Mouse (Mus musculus): ENCODE measurements at regions not wholly inside any gene's neighbourhood (a gene's known extent, or its start where the extent isn't known, plus 50 kb on each side); places are given as distances from the start of the nearest gene placed in this dataset.

DNA sequence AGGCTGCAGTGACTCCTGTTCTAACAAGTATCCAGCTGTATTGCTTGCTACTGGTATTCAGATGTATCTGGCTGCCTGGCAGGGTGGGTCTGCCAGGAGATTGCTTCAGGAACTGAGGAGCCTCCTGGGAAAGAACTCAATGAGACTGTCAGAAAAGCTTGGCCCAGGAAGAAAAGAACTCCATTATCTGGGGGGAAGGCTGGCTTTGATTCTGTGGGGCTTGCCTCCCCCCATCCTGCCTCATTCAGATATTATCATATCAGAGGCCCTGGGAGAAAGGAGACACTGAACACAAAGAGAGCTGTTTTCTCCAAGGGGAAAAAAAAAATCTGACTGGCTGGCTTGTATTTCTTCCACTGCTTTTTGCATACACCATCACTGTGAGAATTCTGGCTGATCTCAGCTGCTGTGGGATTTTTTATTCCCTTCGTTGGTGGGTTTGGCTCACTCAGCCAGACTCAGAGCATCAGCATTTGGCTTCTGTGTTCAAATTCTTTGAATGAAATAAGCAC is 552.0 kb upstream of the Tbl1xr1 start:
- no peaks in the 10 kb centered on the region for H3K4me1 ChIP-seq (ENCODE audit: control insufficient read depth, insufficient read depth, insufficient read length, low read length)
- H3K27ac ChIP-seq (replicated peaks; ENCODE audit: low read depth, low read length) = no peak overlapping the region
- H3K4me3 ChIP-seq (ENCODE audit: insufficient read depth, low read depth, low read length) = no peak overlapping the region

DNA sequence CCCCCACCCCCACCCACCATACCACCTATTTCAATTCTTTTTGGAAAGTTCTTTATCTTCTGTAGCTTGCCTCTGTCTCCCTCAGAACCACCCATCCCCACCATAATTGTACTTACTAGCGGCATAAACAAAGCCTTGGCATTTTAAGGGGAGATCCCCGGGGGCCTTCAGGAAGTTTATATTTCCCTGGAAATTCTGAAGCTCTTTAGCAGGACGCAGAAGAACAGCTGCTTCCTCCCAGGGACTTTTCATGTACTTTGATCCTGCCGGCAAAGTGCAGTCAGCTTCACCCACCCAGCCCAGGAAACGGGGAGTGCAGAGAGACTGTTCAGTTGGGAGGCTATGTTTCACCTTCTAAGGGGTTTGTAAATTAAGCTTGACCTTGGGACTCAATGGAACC is 545.6 kb upstream of the Tbl1xr1 start:
- H3K4me1 ChIP-seq (ENCODE audit: control insufficient read depth, insufficient read depth, insufficient read length, low read length) = peaks cover 3% of the 10 kb centered on the region; the same call in 1 of the 2 replicates
- H3K27ac ChIP-seq (replicated peaks; ENCODE audit: low read depth, low read length) = no peak overlapping the region
- no peak overlapping the region for H3K4me3 ChIP-seq (ENCODE audit: insufficient read depth, low read depth, low read length)

GRCm38 (mm10) chr3:21539138-21539537 is 537.3 kb upstream of the Tbl1xr1 start:
- H3K4me3 ChIP-seq (ENCODE audit: insufficient read depth, low read depth, low read length) = no peak overlapping the region
- no peaks in the 10 kb centered on the region for H3K4me1 ChIP-seq (ENCODE audit: control insufficient read depth, insufficient read depth, insufficient read length, low read length)
- no peak overlapping the region for H3K27ac ChIP-seq (replicated peaks; ENCODE audit: low read depth, low read length)

- H3K4me3 ChIP-seq (ENCODE audit: insufficient read depth, low read depth, low read length) = no peak overlapping the region
- no peak overlapping the region for H3K27ac ChIP-seq (replicated peaks; ENCODE audit: low read depth, low read length)
- H3K4me1 ChIP-seq (ENCODE audit: control insufficient read depth, insufficient read depth, insufficient read length, low read length) = no peaks in the 10 kb centered on the region
Observed at GRCm38 (mm10) chr3:21544456-21544855, 532.0 kb upstream of the Tbl1xr1 start.

DNA sequence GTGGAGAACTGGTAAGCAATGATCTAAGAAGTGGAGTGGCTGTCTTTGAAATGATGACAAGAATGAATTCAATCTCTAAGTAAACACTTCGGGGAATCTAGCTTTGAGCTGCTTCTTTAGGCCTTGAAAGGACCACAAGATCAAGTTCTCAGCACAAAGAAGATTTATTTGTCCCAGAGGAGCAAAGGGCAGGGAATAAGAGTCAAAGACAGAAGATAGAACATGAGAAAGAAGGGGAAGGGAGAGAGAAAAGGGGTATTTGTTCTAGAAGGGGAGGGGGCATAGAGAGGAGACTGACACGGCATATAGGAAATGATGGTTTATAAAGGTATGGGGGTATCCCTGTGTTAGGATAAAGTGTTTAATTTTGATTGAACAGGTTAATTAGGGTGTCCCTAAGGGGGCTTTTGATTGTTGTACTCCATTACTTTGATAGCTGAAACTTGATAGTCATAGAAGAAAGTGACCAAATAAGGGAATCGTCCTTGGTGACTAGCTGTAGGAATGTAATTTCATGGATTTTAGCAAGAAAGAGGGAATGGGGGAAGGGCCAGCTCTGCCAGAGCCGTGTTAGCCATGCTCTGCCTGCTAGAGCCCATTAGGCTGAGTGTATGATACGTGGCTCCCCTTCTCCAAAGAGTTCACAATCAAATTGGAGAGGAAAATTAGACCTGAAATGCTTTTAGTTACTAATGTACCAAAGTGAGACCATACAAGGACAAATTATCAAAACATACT is 531.1 kb upstream of the Tbl1xr1 start:
- no peak overlapping the region for H3K27ac ChIP-seq (replicated peaks; ENCODE audit: low read depth, low read length)
- no peaks in the 10 kb centered on the region for H3K4me1 ChIP-seq (ENCODE audit: control insufficient read depth, insufficient read depth, insufficient read length, low read length)
- H3K4me3 ChIP-seq (ENCODE audit: insufficient read depth, low read depth, low read length) = no peak overlapping the region

DNA sequence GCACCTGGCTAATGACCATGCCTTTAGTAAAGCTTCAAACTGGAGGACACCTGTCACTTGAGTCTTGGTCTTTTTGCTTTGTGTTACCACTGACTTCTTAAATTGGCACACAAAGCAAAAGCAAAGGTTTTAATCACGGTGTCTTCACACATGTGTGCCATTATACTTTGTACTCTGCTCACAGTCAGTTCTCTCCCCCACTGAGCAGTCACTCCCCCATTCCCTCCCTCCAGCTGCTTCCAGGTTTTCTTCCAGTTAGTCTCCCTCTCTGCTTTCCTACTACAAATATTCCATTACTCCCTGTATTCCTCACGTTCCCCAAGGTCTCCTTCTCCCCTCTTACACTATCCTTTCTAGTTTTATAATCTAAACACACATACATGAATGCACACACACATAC is 530.0 kb upstream of the Tbl1xr1 start:
- Histone ChIP-seq H3K4me3 (ENCODE audit: insufficient read depth, low read depth, low read length) (no peak overlapping the region), H3K4me1 (ENCODE audit: control insufficient read depth, insufficient read depth, insufficient read length, low read length) (no peaks in the 10 kb centered on the region), H3K27ac (replicated peaks; ENCODE audit: low read depth, low read length) (no peak overlapping the region)

- no peaks in the 10 kb centered on the region for H3K4me1 ChIP-seq (ENCODE audit: control insufficient read depth, insufficient read depth, insufficient read length, low read length)
- H3K27ac ChIP-seq (replicated peaks; ENCODE audit: low read depth, low read length) = no peak overlapping the region
- no peak overlapping the region for H3K4me3 ChIP-seq (ENCODE audit: insufficient read depth, low read depth, low read length)
Observed at GRCm38 (mm10) chr3:21549671-21550070, 526.8 kb upstream of the Tbl1xr1 start.

- H3K4me1 ChIP-seq (ENCODE audit: control insufficient read depth, insufficient read depth, insufficient read length, low read length) = peaks cover under 1% of the 10 kb centered on the region; the same call in 1 of the 2 replicates
- H3K27ac ChIP-seq (replicated peaks; ENCODE audit: low read depth, low read length) = no peak overlapping the region
Observed at GRCm38 (mm10) chr3:21553159-21553758, 523.2 kb upstream of the Tbl1xr1 start.

GRCm38 (mm10) chr3:21553859-21554258 is 522.6 kb upstream of the Tbl1xr1 start:
- no peak overlapping the region for H3K27ac ChIP-seq (replicated peaks; ENCODE audit: low read depth, low read length)
- H3K4me3 ChIP-seq (ENCODE audit: insufficient read depth, low read depth, low read length) = no peak overlapping the region
- H3K4me1 ChIP-seq (ENCODE audit: control insufficient read depth, insufficient read depth, insufficient read length, low read length) = peaks cover 3% of the 10 kb centered on the region; the same call in 1 of the 2 replicates

More at GRCm38 (mm10) chr3:21553159-21553758, 523.2 kb upstream of the Tbl1xr1 start:
- H3K4me3 ChIP-seq (ENCODE audit: insufficient read depth, low read depth, low read length) = no peak overlapping the region

- peaks cover 7% of the 10 kb centered on the region; the same call in 1 of the 2 replicates for H3K4me1 ChIP-seq (ENCODE audit: control insufficient read depth, insufficient read depth, insufficient read length, low read length)
- no peak overlapping the region for H3K27ac ChIP-seq (replicated peaks; ENCODE audit: low read depth, low read length)
- H3K4me3 ChIP-seq (ENCODE audit: insufficient read depth, low read depth, low read length) = no peak overlapping the region
Observed at GRCm38 (mm10) chr3:21557963-21558441, 518.5 kb upstream of the Tbl1xr1 start.

GRCm38 (mm10) chr3:21562771-21563312 is 513.6 kb upstream of the Tbl1xr1 start:
- Histone ChIP-seq H3K4me1 (ENCODE audit: control insufficient read depth, insufficient read depth, insufficient read length, low read length) (peaks cover 17% of the 10 kb centered on the region; the same call in 1 of the 2 replicates), H3K27ac (replicated peaks; ENCODE audit: low read depth, low read length) (no peak overlapping the region), H3K4me3 (ENCODE audit: insufficient read depth, low read depth, low read length) (no peak overlapping the region)

DNA sequence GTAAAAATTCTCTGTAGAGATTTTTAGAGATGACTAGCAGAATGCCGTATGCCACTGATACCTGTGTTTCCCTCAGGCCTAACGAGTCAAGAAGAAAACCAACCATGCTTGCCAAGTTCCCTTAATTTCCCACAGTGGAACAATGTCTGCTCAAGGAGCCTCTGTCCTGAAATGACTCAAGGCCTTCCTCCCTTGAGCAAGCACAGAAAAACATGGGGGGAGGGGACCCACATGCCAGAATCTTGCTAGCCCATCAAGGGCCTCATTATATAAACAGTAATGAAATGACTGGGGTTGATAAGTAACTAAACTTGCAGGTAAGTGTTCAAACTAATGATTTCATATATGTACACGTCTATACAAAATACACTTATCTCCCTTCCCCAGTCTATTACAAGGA is 513.0 kb upstream of the Tbl1xr1 start:
- no peak overlapping the region for H3K4me3 ChIP-seq (ENCODE audit: insufficient read depth, low read depth, low read length)
- H3K4me1 ChIP-seq (ENCODE audit: control insufficient read depth, insufficient read depth, insufficient read length, low read length) = peaks cover 14% of the 10 kb centered on the region; the same call in 1 of the 2 replicates
- no peak overlapping the region for H3K27ac ChIP-seq (replicated peaks; ENCODE audit: low read depth, low read length)

DNA sequence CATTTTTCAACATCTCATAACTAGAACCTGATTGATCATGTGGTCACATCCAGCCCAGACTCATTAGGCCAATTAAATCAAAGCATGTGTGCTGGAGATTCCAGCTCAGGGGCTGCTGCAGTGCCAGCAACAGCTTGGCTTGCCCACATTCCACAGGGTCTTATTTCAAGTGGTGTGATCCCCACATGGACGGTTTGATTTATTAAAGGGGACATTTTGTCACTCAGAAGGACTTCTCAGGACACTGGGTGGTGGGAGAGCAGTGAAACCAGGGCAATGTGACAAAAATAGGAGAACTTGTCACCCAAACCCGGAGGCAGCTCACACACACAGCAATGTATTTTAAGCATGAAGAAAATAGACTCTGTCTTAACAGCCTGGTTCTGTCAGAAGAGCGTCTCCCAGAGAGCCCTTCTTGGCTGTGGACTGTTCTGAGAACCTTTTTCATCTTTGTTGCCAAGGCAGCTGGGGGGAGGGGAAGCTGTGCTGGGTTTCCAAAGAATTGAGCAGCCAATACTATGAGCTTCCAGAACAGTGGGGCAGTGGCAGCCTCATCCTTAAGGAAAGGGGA is 512.2 kb upstream of the Tbl1xr1 start:
- Histone ChIP-seq H3K27ac (replicated peaks; ENCODE audit: low read depth, low read length) (no peak overlapping the region), H3K4me3 (ENCODE audit: insufficient read depth, low read depth, low read length) (no peak overlapping the region), H3K4me1 (ENCODE audit: control insufficient read depth, insufficient read depth, insufficient read length, low read length) (peaks cover 14% of the 10 kb centered on the region; the same call in 1 of the 2 replicates)

- H3K27ac ChIP-seq (replicated peaks; ENCODE audit: low read depth, low read length) = no peak overlapping the region
- H3K4me3 ChIP-seq (ENCODE audit: insufficient read depth, low read depth, low read length) = no peak overlapping the region
- peaks cover 14% of the 10 kb centered on the region; the same call in 1 of the 2 replicates for H3K4me1 ChIP-seq (ENCODE audit: control insufficient read depth, insufficient read depth, insufficient read length, low read length)
Observed at GRCm38 (mm10) chr3:21564847-21565485, 511.5 kb upstream of the Tbl1xr1 start.

DNA sequence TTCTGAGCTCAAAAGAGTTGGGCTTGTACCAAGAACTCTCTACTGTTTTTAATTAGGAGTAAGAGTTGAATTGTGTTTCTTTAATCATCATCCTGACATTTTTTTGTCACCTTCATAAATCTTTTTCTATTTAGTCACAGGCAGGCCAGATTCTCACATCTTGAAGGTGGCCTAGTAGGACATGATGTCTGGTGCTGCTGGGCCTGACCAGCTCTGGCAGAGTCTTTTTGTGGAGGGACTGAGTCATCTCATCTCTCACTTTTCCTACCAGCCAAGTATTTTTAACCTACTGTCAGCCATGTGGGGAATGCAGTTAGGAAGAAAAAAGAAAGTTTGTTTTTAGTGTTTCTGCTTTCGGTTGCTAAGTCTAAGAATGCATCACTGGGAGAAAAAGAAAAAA is 506.7 kb upstream of the Tbl1xr1 start:
- Histone ChIP-seq H3K4me3 (ENCODE audit: insufficient read depth, low read depth, low read length) (no peak overlapping the region), H3K4me1 (ENCODE audit: control insufficient read depth, insufficient read depth, insufficient read length, low read length) (no peaks in the 10 kb centered on the region), H3K27ac (replicated peaks; ENCODE audit: low read depth, low read length) (no peak overlapping the region)
